Mouse (Mus musculus) embryonic facial prominence, embryonic 15.5 days (tissue): ENCODE measurements around the gene Tnrc6a. TPM values are rescaled to one million over a fixed set of nuclear protein-coding genes. Genes with fewer than 3 reads are reported as not detected.

ENCODE experiments used
- ATAC-seq: fragments of 200-750 bp; cut with Nextera tagmentation; 2 replicates; pipeline ENCODE4 v1.8.0; 2017; ENCODE audit warnings: low read depth, moderate TSS enrichment; ENCODE audit not compliant: insufficient number of reproducible peaks, low FRiP score, low TSS enrichment
- H3K27ac ChIP-seq: fragments of 300-500 bp; sonication (generic); replicated peaks from 2 replicates; pipeline ENCODE4 v1.5.1; 2015; ENCODE audit warnings: mild to moderate bottlenecking, inconsistent platforms
- H3K27me3 ChIP-seq: fragments of 300-500 bp; sonication (generic); 2 replicates; pipeline ENCODE4 v1.6.1; 2015; ENCODE audit warnings: inconsistent platforms
- H3K36me3 ChIP-seq: fragments of 300-500 bp; sonication (generic); 2 replicates; pipeline ENCODE4 v1.6.1; 2015; ENCODE audit warnings: mild to moderate bottlenecking, inconsistent platforms
- H3K4me1 ChIP-seq: fragments of 300-500 bp; sonication (generic); 2 replicates; pipeline ENCODE4 v1.6.1; 2015; ENCODE audit warnings: inconsistent platforms
- H3K4me2 ChIP-seq: fragments of 300-500 bp; sonication (generic); replicated peaks from 2 replicates; pipeline ENCODE4 v1.6.1; 2015; ENCODE audit warnings: mild to moderate bottlenecking, inconsistent platforms
- H3K4me3 ChIP-seq: fragments of 300-500 bp; sonication (generic); replicated peaks from 2 replicates; pipeline ENCODE4 v1.5.1; 2015; ENCODE audit warnings: mild to moderate bottlenecking, inconsistent platforms
- H3K9ac ChIP-seq: fragments of 300-500 bp; sonication (generic); 2 replicates; pipeline ENCODE4 v1.6.1; 2015; ENCODE audit warnings: inconsistent platforms
- H3K9me3 ChIP-seq: fragments of 300-500 bp; sonication (generic); replicated peaks from 2 replicates; pipeline ENCODE4 v1.6.1; 2016; ENCODE audit warnings: inconsistent platforms
- WGBS: fragments of 180-500 bp; shearing (Covaris S2); methylation state at CpG from one replicate; pipeline ENCODE4 v1.1.7; 2015; 5-methylcytosine and 5-hydroxymethylcytosine counted together
- polyA plus RNA-seq: library from polyadenylated mRNA; unstranded; fragments of >200 nt; fragmentation: Nextera tagmentation; extraction: Ambion mirVana; gene quantifications from 2 replicates; pipeline ENCODE4 v1.2.1, GENCODE M21; 2015

Gene Tnrc6a
- polyA plus RNA-seq, 1 experiment from 2014 or later: 47.7 TPM

- WGBS: 49% methylated on average over 4 of the region's 4 CpGs
- Histone ChIP-seq H3K9me3 (no peaks in the 10 kb centered on the region), H3K27ac (no peak overlapping the region), H3K27me3 (no peaks in the 10 kb centered on the region), H3K9ac (no peak overlapping the region), H3K4me1 (peaks cover 10% of the 10 kb centered on the region; the same call in 1 of the 2 replicates), H3K4me3 (no peak overlapping the region), H3K4me2 (no peak overlapping the region), H3K36me3 (0 out of 2 replicates have a peak, but pooled peaks cover 3% of the 10 kb centered on the region)
- no peak for ATAC-seq
Observed at GRCm38 (mm10) chr7:123126056-123126455, 2.4 kb downstream of the Tnrc6a start.

GRCm38 (mm10) chr7:123127301-123127700 lies 3.6 kb downstream of the Tnrc6a start:
- Histone ChIP-seq H3K4me3 (no peak overlapping the region), H3K36me3 (0 out of 2 replicates have a peak, but pooled peaks cover 3% of the 10 kb centered on the region), H3K9me3 (no peaks in the 10 kb centered on the region), H3K4me1 (peaks cover 10% of the 10 kb centered on the region; the same call in 1 of the 2 replicates), H3K27me3 (no peaks in the 10 kb centered on the region), H3K27ac (no peak overlapping the region), H3K9ac (no peak overlapping the region), H3K4me2 (no peak overlapping the region)
- WGBS: 64% methylated on average over 1 of the region's 1 CpGs
- no peak for ATAC-seq

- ATAC-seq: no peak
- Histone ChIP-seq H3K4me1 (peaks cover 10% of the 10 kb centered on the region; the same call in 1 of the 2 replicates), H3K4me2 (no peak overlapping the region), H3K27ac (no peak overlapping the region), H3K9ac (no peak overlapping the region), H3K27me3 (no peaks in the 10 kb centered on the region), H3K36me3 (0 out of 2 replicates have a peak, but pooled peaks cover 3% of the 10 kb centered on the region), H3K9me3 (no peaks in the 10 kb centered on the region), H3K4me3 (no peak overlapping the region)
- WGBS: 35% methylated on average over 1 of the region's 1 CpGs
Observed at GRCm38 (mm10) chr7:123127981-123128380, 4.3 kb downstream of the Tnrc6a start.

GRCm38 (mm10) chr7:123129061-123129460 lies 5.4 kb downstream of the Tnrc6a start:
- Histone ChIP-seq H3K4me1 (peaks cover 10% of the 10 kb centered on the region; the same call in 1 of the 2 replicates), H3K9ac (no peak overlapping the region), H3K4me3 (no peak overlapping the region), H3K36me3 (0 out of 2 replicates have a peak, but pooled peaks cover 3% of the 10 kb centered on the region), H3K4me2 (no peak overlapping the region), H3K27me3 (no peaks in the 10 kb centered on the region), H3K27ac (no peak overlapping the region), H3K9me3 (no peaks in the 10 kb centered on the region)
- WGBS: 63% methylated on average over 2 of the region's 2 CpGs
- no peak for ATAC-seq

- Histone ChIP-seq H3K4me1 (peaks cover 18% of the 10 kb centered on the region), H3K4me2 (no peak overlapping the region), H3K27ac (no peak overlapping the region), H3K27me3 (no peaks in the 10 kb centered on the region), H3K9me3 (no peaks in the 10 kb centered on the region), H3K4me3 (no peak overlapping the region), H3K9ac (no peak overlapping the region), H3K36me3 (0 out of 2 replicates have a peak, but pooled peaks cover 3% of the 10 kb centered on the region)
- WGBS: 33% methylated on average over 2 of the region's 2 CpGs
- ATAC-seq: no peak
Observed at GRCm38 (mm10) chr7:123130198-123130597, 6.5 kb downstream of the Tnrc6a start.

- H3K4me2 ChIP-seq: no peak overlapping the region
- peaks cover 23% of the 10 kb centered on the region for H3K4me1 ChIP-seq
- no peaks in the 10 kb centered on the region for H3K9me3 ChIP-seq
- ATAC-seq: no peak
- no peak overlapping the region for H3K9ac ChIP-seq
- 77% methylated on average over 2 of the region's 2 CpGs for WGBS
- no peaks in the 10 kb centered on the region for H3K27me3 ChIP-seq
- peaks cover 5% of the 10 kb centered on the region; the same call in 1 of the 2 replicates for H3K36me3 ChIP-seq
- no peak overlapping the region for H3K27ac ChIP-seq
- no peak overlapping the region for H3K4me3 ChIP-seq
Observed at GRCm38 (mm10) chr7:123132401-123132800, 8.7 kb downstream of the Tnrc6a start.

GRCm38 (mm10) chr7:123134876-123135275 lies 11.2 kb downstream of the Tnrc6a start:
- Histone ChIP-seq H3K4me1 (peaks cover 17% of the 10 kb centered on the region), H3K27me3 (no peaks in the 10 kb centered on the region), H3K4me3 (no peak overlapping the region), H3K9ac (no peak overlapping the region), H3K4me2 (no peak overlapping the region), H3K9me3 (no peaks in the 10 kb centered on the region), H3K36me3 (peaks cover 12% of the 10 kb centered on the region; the same call in 1 of the 2 replicates), H3K27ac (no peak overlapping the region; the same call in 1 of the 2 replicates)
- ATAC-seq: no peak
- 11% methylated on average over 2 of the region's 2 CpGs for WGBS

GRCm38 (mm10) chr7:123135655-123136054 lies 12.0 kb downstream of the Tnrc6a start:
- no peak for ATAC-seq
- Histone ChIP-seq H3K4me3 (no peak overlapping the region), H3K27ac (no peak overlapping the region), H3K4me1 (peaks cover 13% of the 10 kb centered on the region), H3K4me2 (no peak overlapping the region), H3K9me3 (no peaks in the 10 kb centered on the region), H3K36me3 (peaks cover 12% of the 10 kb centered on the region; the same call in 1 of the 2 replicates), H3K27me3 (no peaks in the 10 kb centered on the region), H3K9ac (no peak overlapping the region)
- 79% methylated on average over 3 of the region's 3 CpGs for WGBS

- Histone ChIP-seq H3K9ac (no peak overlapping the region), H3K9me3 (no peaks in the 10 kb centered on the region), H3K4me2 (no peak overlapping the region), H3K27me3 (no peaks in the 10 kb centered on the region), H3K4me1 (peaks cover 13% of the 10 kb centered on the region), H3K27ac (no peak overlapping the region), H3K4me3 (no peak overlapping the region), H3K36me3 (peaks cover 12% of the 10 kb centered on the region; the same call in 1 of the 2 replicates)
- no peak for ATAC-seq
- WGBS: 87% methylated on average over 4 of the region's 4 CpGs
Observed at GRCm38 (mm10) chr7:123138001-123138400, 14.3 kb downstream of the Tnrc6a start.

- WGBS: 83% methylated on average over 10 of the region's 10 CpGs
- no peaks in the 10 kb centered on the region for H3K4me1 ChIP-seq
- H3K9ac ChIP-seq: no peak overlapping the region
- H3K36me3 ChIP-seq: peaks cover 11% of the 10 kb centered on the region; the same call in 1 of the 2 replicates
- no peak overlapping the region for H3K27ac ChIP-seq
- no peaks in the 10 kb centered on the region for H3K27me3 ChIP-seq
- H3K4me2 ChIP-seq: no peak overlapping the region
- H3K9me3 ChIP-seq: no peaks in the 10 kb centered on the region
- no peak overlapping the region for H3K4me3 ChIP-seq
- no peak for ATAC-seq
Observed at GRCm38 (mm10) chr7:123146141-123146846, 22.6 kb downstream of the Tnrc6a start.

GRCm38 (mm10) chr7:123147787-123148186 lies 24.1 kb downstream of the Tnrc6a start:
- Histone ChIP-seq H3K9me3 (no peaks in the 10 kb centered on the region), H3K4me1 (no peaks in the 10 kb centered on the region), H3K9ac (no peak overlapping the region), H3K4me3 (no peak overlapping the region), H3K4me2 (no peak overlapping the region), H3K36me3 (peaks cover 16% of the 10 kb centered on the region), H3K27me3 (no peaks in the 10 kb centered on the region), H3K27ac (no peak overlapping the region)
- ATAC-seq: no peak
- 89% methylated on average over 2 of the region's 2 CpGs for WGBS
